Mouse (Mus musculus): Measurements from ENCODE around the gene Zfp119b.

- TF ChIP-seq CTCF (IDR thresholded peaks at IDR 0.05; ENCODE audit: low read depth) (peak; percentile 78), EP300 (IDR thresholded peaks at IDR 0.05; ENCODE audit: low read depth) (no peak)
Measured at GRCm38 (mm10) chr17:55957168-55957567, 7.9 kb upstream of the Zfp119b start.

All from heart, postnatal 0 days (tissue).